Mouse (Mus musculus): Measurements from ENCODE around the gene Ptprt.
"Not testable (repeated sequence)": the region's sequence is repeated elsewhere in the genome, so short reads cannot be mapped to it uniquely, and the experiment has no call there.

Gene Ptprt

DNA sequence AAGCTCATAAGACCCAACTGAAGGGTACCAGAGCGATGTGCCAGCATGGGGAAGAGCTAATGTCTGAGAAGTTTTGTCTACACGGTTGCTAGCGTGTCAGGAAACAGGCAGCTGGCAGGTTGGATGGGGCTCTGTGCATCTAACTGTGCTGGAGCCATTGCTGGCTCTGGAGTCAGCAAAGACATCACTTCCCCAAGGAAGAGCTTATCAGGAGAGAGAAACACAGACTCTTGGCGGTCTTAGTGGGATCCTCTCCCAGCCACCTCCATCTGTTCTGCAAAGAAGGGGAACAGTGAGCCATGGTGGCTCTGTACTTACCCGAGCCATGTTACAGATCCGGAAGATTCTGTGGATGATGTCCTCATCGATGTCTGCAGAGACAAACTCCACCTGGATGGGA is 1126.8 kb downstream of the Ptprt start:
- no peak for DNase-seq (ENCODE audit: low spot score in 2 of 2)

DNA sequence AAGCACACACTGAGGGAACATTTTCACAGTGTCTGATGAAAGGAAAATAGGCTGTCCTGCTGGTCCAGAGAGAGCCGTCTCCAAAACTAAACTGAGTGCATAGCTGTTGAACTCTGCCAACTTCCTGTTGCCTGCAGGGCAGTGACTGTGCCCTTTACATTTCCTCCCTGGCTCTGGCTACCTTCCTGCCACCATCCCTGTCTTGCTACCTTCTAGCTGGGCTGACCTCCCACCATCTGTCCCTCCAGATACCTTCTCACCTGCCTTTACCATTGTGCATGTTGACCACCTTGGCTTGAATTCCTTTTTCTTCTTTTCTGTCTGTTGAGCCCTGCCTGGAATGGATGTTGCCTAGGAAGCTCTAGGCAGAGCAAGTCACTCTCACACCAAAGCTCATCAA is 1133.8 kb downstream of the Ptprt start:
- DNase-seq (ENCODE audit: low spot score in 2 of 2) = no peak

DNA sequence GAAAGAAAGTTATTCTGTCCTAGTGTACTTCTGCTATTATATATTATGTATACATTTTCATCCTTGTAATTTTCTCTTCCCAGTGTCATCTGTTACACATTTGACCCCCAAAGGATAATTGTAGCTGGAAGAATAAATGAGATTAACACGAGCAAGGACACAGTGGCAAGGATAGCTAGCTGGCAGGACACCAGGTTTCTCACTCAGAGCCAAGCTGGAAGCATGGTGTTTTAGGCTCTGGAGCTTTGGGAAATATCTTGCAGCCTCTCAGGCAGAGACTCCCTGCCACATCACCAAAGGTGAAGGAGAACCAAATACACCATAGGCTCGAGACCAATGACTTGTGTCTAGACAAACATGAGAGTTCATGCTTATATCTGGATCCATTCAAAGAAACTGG is 1141.3 kb downstream of the Ptprt start:
- DNase-seq (ENCODE audit: low spot score in 2 of 2) = no peak

DNA sequence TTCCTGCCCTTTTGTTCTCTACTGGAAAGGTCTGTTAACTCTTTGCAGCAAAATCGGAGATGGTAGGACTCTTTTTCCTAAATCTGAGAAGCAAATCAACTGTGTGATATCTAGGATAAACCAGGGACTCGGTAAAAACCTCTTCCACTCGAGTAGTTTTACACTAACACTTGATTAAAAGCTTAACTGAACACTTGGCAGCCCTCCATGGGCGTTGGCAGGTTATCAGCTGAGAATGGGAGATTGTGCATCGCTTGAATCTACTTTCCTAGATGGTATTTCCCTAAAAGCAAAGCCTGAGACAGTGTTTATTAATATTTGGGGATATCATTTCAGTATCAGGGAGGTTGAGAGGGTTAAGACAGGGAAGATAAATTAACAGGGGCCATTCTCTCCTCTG is 1144.0 kb downstream of the Ptprt start:
- DNase-seq (ENCODE audit: low spot score in 2 of 2) = no peak

DNA sequence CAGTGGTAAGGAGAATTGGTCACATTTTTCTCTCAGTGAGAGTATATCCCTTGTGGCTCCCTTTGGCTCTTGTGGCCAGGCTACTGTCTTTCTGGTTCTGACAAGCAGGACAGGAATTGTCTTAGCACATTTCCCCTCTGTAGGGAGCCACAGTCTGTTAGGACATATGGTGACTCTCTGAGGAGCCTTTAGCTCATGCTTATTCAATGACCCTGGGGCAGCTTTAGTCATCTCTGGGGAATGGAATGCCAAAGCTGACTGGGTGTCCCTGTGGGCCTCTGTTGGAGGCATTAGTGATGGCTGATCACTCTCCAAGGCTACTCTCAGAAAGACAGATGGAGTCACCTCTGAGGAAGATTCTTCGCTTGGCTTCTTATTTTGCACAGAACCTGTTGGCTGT is 1147.7 kb downstream of the Ptprt start:
- no peak for DNase-seq (ENCODE audit: low spot score in 2 of 2)

DNA sequence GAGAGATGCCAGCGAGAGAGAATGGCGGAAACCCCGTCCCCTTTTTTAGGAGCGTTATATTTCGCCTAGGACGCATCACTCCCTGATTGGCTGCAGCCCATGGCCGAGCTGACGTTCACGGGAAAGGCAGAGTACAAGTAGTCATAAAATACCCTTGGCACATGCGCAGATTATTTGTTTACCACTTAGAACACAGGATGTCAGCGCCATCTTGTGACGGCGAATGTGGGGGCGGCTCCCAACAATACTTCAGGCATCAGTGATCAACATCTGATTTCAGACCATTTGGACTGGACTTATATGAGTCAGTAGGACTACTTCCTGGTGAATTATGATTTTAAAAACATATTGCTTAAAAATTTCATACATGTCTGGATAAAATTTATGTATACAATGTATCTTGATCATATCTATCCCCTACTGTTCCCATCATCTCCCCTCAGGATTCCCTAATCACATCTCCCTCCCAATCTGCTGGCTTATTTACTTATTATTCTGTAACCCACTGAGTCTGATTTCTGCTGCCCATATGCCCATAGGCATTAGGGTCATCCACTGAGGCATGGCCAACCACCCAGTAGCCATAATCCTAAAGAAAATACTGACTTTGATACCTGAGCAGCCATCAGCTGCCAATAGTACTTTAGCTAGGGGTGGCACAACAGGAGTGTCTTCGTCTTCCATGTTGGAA is 1148.9 kb downstream of the Ptprt start:
- not testable (repeated sequence) for DNase-seq (ENCODE audit: low spot score in 2 of 2)

DNA sequence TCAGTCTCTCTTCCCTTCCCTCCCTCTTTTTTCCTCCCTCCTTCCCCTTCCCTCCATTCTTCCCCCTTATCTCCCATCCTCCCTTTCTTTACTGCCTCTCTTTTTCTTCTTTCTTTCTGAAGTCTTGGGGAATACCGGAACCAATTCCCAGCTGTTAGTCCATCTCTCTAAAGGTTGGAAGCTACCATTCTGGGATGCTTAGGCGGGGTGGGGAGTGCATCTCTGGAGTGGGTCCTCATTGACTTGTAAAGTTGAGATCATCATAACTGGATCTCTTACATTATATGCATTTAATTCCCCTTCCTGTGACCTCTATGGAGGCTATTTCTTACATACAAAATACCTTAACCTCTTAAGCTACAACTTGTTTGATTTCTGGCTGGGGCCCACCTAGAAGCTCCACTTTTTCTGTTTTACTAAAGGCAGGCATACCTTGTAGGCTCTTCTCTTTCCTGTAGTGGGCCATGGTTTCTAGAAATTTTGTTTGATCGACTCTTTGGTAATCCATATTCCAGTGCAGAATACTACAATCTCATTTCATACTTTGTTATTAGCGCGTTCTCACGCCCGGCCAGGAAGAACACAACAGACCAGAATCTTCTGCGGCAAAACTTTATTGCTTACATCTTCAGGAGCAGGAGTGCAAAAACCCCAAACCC is 1149.7 kb downstream of the Ptprt start:
- no peak for DNase-seq (ENCODE audit: low spot score in 2 of 2)

DNA sequence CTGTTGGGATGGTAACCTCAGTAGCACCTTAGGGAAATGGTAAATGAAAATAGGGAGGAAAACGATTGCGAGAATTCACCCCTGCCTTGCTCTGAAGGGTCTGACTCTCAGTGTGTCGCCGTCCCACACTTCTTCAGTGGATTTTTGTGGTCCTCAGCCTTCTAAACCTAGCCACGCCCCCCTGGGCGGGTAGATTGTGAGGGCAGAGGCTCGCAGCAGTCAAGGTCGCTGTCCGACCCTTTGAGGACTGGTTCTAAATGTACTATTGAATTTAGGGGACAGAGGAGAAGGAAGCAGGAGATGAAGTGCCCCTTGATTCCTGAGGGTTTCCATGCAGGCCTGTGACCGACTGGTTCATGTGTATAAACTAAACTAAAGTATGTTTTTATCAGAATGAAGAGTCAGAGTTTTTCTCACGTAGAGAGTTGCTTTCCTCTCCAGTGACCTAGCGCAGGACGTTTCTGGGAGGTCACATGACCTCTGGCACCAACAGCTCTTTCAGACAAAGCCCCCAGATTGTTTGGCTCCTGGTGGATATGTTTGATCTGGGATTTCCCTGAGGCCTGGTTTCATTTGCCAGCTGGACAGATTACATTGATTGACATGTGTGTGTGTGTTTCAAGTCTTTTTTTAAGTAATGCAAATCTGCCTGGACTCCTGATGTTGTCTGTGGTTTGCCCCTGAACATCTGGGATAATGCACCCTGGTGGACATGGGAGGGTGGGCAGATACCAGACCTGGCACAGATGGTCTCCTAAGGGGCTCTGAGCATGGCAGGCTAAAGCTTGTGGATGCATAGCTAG is 1161.6 kb downstream of the Ptprt start:
- DNase-seq (ENCODE audit: low spot score in 2 of 2) = no peak

DNA sequence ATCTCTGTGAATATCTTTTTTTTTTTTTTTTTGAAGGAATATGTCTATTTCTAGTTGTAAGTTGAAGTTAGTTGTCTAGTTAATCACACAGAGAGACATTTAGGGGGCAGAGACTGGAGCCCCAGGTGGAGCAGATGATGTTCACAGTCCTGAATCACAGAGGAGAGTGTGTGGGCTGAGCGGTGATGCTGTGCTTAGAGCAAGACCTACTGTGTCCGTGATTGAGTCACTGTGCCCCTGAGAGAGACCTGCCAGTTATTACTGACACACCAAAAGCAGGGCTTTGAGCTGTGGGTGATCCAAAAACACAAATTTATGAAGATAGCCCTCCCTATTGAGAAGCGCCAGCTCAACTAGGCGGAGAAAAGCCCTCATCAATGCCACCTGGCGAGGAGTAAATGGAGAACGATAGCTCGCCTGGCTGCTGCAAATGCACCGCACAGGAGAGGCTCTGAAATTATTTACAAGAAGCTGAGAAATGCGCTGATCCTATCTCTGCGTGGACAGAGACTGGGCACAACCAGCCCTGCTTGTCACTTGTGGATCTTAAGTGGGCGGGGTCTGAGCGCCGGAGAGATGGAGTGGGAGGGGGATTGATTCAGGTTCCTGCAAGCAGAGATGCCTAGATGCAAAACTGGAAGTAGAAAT is 1162.4 kb downstream of the Ptprt start:
- DNase-seq (ENCODE audit: low spot score in 2 of 2) = no peak

DNA sequence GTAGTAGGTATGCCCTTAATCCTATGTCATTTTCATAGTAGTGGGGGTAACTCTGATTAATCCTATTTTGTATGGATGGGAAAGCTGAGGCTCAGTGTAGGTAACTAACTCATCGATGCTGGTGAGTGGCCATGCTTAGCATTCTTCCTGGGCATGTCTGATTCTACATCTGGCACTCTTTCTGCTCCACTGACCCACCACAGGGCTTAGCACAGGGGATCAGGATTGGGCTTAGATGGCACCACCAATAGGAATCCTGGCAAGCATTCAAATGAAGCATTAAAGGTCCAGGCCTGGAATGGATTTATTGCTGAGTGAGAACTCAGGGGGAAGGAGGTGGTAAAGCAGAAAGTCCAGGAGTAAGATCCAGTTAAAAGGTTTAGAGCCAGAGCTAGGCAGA is 1179.2 kb downstream of the Ptprt start:
- DNase-seq (ENCODE audit: low spot score in 2 of 2) = no peak

DNA sequence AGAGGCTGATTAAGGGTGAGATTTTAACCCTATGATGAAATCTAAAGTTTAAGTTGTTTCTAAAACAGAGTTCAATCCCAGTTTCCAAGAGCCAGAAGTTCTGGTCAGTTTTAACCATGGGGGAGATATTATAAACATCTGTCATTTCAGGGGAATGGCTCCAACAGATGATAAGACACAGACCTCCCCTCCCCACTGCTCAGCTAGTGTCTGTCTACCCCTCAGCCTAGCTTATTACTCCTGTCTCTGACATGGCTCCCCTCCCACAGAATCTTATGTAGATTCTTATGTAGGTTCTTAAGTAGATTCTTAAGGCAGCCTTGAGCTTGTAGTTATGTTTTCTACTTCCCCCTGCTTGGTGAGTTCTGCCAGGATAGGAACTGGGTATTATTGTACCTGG is 1180.5 kb downstream of the Ptprt start:
- no peak for DNase-seq (ENCODE audit: low spot score in 2 of 2)
